Mouse (Mus musculus): ENCODE data around the gene Prickle3. TPM values are rescaled to one million over a fixed set of nuclear protein-coding genes. Genes with fewer than 3 reads are reported as not detected.
"Not testable (repeated sequence)": the region's sequence is repeated elsewhere in the genome, so short reads cannot be mapped to it uniquely, and the experiment has no call there.

Prickle3 gene
- polyA plus RNA-seq, 1 experiment = 22.4 TPM

GRCm38 (mm10) chrX:7692862-7693261 lies 35.8 kb downstream of the Prickle3 start:
- H3K4me1 ChIP-seq (ENCODE audit: control insufficient read depth, insufficient read depth, low read length) = no peaks in the 10 kb centered on the region
- H3K4me3 ChIP-seq (replicated peaks; ENCODE audit: control insufficient read depth, low read depth, low read length) = no peak overlapping the region
- H3K27ac ChIP-seq (ENCODE audit: control insufficient read depth, insufficient read depth, low read depth, low read length, poor library complexity) = no peak overlapping the region
- 30% methylated on average over 4 of the region's 4 CpGs for WGBS
- peak; percentile 36; the same call in 1 of the 2 replicates for TF ChIP-seq CTCF (IDR thresholded peaks at IDR 0.05; ENCODE audit: control insufficient read depth, insufficient read depth, low read length)
- TF ChIP-seq POLR2A (IDR thresholded peaks at IDR 0.05; ENCODE audit: borderline replicate concordance, control insufficient read depth, low read depth, low read length) = no peak

GRCm38 (mm10) chrX:7696520-7696919 lies 39.5 kb downstream of the Prickle3 start:
- 39% methylated on average over 6 of the region's 6 CpGs for WGBS
- Histone ChIP-seq H3K4me3 (replicated peaks; ENCODE audit: control insufficient read depth, low read depth, low read length) (no peak overlapping the region), H3K4me1 (ENCODE audit: control insufficient read depth, insufficient read depth, low read length) (no peaks in the 10 kb centered on the region), H3K27ac (ENCODE audit: control insufficient read depth, insufficient read depth, low read depth, low read length, poor library complexity) (no peak overlapping the region)
- TF ChIP-seq POLR2A (IDR thresholded peaks at IDR 0.05; ENCODE audit: borderline replicate concordance, control insufficient read depth, low read depth, low read length) (no peak), CTCF (IDR thresholded peaks at IDR 0.05; ENCODE audit: control insufficient read depth, insufficient read depth, low read length) (no peak)

- H3K27ac ChIP-seq (ENCODE audit: control insufficient read depth, insufficient read depth, low read depth, low read length, poor library complexity) = peak within 1 kb of the TSS; percentile 70
- peak within 1 kb of the TSS; percentile 86 for H3K4me3 ChIP-seq (replicated peaks; ENCODE audit: control insufficient read depth, low read depth, low read length)
- H3K4me1 ChIP-seq (ENCODE audit: control insufficient read depth, insufficient read depth, low read length) = no peaks in the 10 kb centered on the region
- 7% methylated on average over 33 of the region's 33 CpGs for WGBS
- no peak for TF ChIP-seq CTCF (IDR thresholded peaks at IDR 0.05; ENCODE audit: control insufficient read depth, insufficient read depth, low read length)
- TF ChIP-seq POLR2A (IDR thresholded peaks at IDR 0.05; ENCODE audit: borderline replicate concordance, control insufficient read depth, low read depth, low read length) = peak; percentile 67; the same call in 1 of the 2 replicates
These were observed 39.9 kb downstream of the Prickle3 start, which contains the start of gene Gpkow for GRCm38 (mm10) chrX:7696954-7697381. Gene Gpkow, plus strand, starts transcription at chrX:7697131.

GRCm38 (mm10) chrX:7713764-7714134 lies 56.7 kb downstream of the Prickle3 start:
- peak overlapping the region; percentile 51 for H3K4me3 ChIP-seq (replicated peaks; ENCODE audit: control insufficient read depth, low read depth, low read length)
- WGBS = 8% methylated on average over 6 of the region's 12 CpGs
- not testable (repeated sequence) for H3K27ac ChIP-seq (ENCODE audit: control insufficient read depth, insufficient read depth, low read depth, low read length, poor library complexity); H3K4me1 ChIP-seq (ENCODE audit: control insufficient read depth, insufficient read depth, low read length)

- H3K4me1 ChIP-seq (ENCODE audit: control insufficient read depth, insufficient read depth, low read length) = not testable (repeated sequence)
- Histone ChIP-seq H3K27ac (ENCODE audit: control insufficient read depth, insufficient read depth, low read depth, low read length, poor library complexity) (peak within 1 kb of the TSS; percentile 66), H3K4me3 (replicated peaks; ENCODE audit: control insufficient read depth, low read depth, low read length) (peak within 1 kb of the TSS; percentile 51)
- WGBS = 24% methylated on average over 51 of the region's 60 CpGs
These were observed 57.3 kb downstream of the Prickle3 start, which contains the start of gene Wdr45 for GRCm38 (mm10) chrX:7714135-7714899. Gene Wdr45, plus strand, starts transcription at chrX:7714333.

- not testable (repeated sequence) for H3K27ac ChIP-seq (ENCODE audit: control insufficient read depth, insufficient read depth, low read depth, low read length, poor library complexity); H3K4me1 ChIP-seq (ENCODE audit: control insufficient read depth, insufficient read depth, low read length); H3K4me3 ChIP-seq (replicated peaks; ENCODE audit: control insufficient read depth, low read depth, low read length)
- WGBS = 36% methylated on average over 1 of the region's 1 CpGs
These were observed 59.0 kb downstream of the Prickle3 start for GRCm38 (mm10) chrX:7716058-7716457.

Other genes with a start within 250 kb of the Prickle3 start
- 1.2 TPM in 1 of 2 replicates, not detected in the other for gene Foxp3, start 83.6 kb upstream of the Prickle3 start, polyA plus RNA-seq (2011; ENCODE audit: insufficient read depth, insufficient read length, low replicate concordance, missing spikeins)
- 0.43 TPM in 1 of 2 replicates, not detected in the other for gene Ppp1r3f, start 83.0 kb upstream of the Prickle3 start, polyA plus RNA-seq (2011; ENCODE audit: insufficient read depth, insufficient read length, low replicate concordance, missing spikeins)
- gene Ccdc22, start 51.7 kb upstream of the Prickle3 start, polyA plus RNA-seq (2011; ENCODE audit: insufficient read depth, insufficient read length, low replicate concordance, missing spikeins) = 28.7 and 37.0 TPM in 2 replicates
- 0.22 and 0.32 TPM in 2 replicates for gene Cacna1f, start 50.2 kb upstream of the Prickle3 start, polyA plus RNA-seq (2011; ENCODE audit: insufficient read depth, insufficient read length, low replicate concordance, missing spikeins)
- 0.50 and 1.9 TPM in 2 replicates for gene Syp, start 18.8 kb upstream of the Prickle3 start, polyA plus RNA-seq (2011; ENCODE audit: insufficient read depth, insufficient read length, low replicate concordance, missing spikeins)
- 5.3 and 33.2 TPM in 2 replicates for gene Plp2, start 14.1 kb downstream of the Prickle3 start, polyA plus RNA-seq (2011; ENCODE audit: insufficient read depth, insufficient read length, low replicate concordance, missing spikeins)
- gene Magix, start 24.0 kb downstream of the Prickle3 start, polyA plus RNA-seq (2011; ENCODE audit: insufficient read depth, insufficient read length, low replicate concordance, missing spikeins) = not detected in 2 replicates
- 17.6 and 19.1 TPM in 2 replicates for gene Gpkow, start 39.9 kb downstream of the Prickle3 start, polyA plus RNA-seq (2011; ENCODE audit: insufficient read depth, insufficient read length, low replicate concordance, missing spikeins)
- gene Wdr45, start 57.1 kb downstream of the Prickle3 start, polyA plus RNA-seq (2011; ENCODE audit: insufficient read depth, insufficient read length, low replicate concordance, missing spikeins) = 54.7 and 91.1 TPM in 2 replicates
- not detected in 2 replicates for gene Gm45208, start 65.0 kb downstream of the Prickle3 start, polyA plus RNA-seq (2011; ENCODE audit: insufficient read depth, insufficient read length, low replicate concordance, missing spikeins)
- 3.9 and 9.5 TPM in 2 replicates for gene Praf2, start 71.2 kb downstream of the Prickle3 start, polyA plus RNA-seq (2011; ENCODE audit: insufficient read depth, insufficient read length, low replicate concordance, missing spikeins)
- gene Ccdc120, start 93.6 kb downstream of the Prickle3 start, polyA plus RNA-seq (2011; ENCODE audit: insufficient read depth, insufficient read length, low replicate concordance, missing spikeins) = 0.36 and 1.4 TPM in 2 replicates
- 15.5 and 22.3 TPM in 2 replicates for gene Tfe3, start 105.3 kb downstream of the Prickle3 start, polyA plus RNA-seq (2011; ENCODE audit: insufficient read depth, insufficient read length, low replicate concordance, missing spikeins)
- 95.0 and 184 TPM in 2 replicates for gene Gripap1, start 132.5 kb downstream of the Prickle3 start, polyA plus RNA-seq (2011; ENCODE audit: insufficient read depth, insufficient read length, low replicate concordance, missing spikeins)
- gene Kcnd1, start 165.0 kb downstream of the Prickle3 start, polyA plus RNA-seq (2011; ENCODE audit: insufficient read depth, insufficient read length, low replicate concordance, missing spikeins) = 2.2 and 4.8 TPM in 2 replicates
- 124 and 222 TPM in 2 replicates for gene Otud5, start 184.1 kb downstream of the Prickle3 start, polyA plus RNA-seq (2011; ENCODE audit: insufficient read depth, insufficient read length, low replicate concordance, missing spikeins)
- gene Pim2, start 221.0 kb downstream of the Prickle3 start, polyA plus RNA-seq (2011; ENCODE audit: insufficient read depth, insufficient read length, low replicate concordance, missing spikeins) = 20.0 and 26.2 TPM in 2 replicates
- gene Slc35a2, start 226.8 kb downstream of the Prickle3 start, polyA plus RNA-seq (2011; ENCODE audit: insufficient read depth, insufficient read length, low replicate concordance, missing spikeins) = 21.0 and 37.1 TPM in 2 replicates
- 40.9 and 45.1 TPM in 2 replicates for gene Pqbp1, start 242.0 kb downstream of the Prickle3 start, polyA plus RNA-seq (2011; ENCODE audit: insufficient read depth, insufficient read length, low replicate concordance, missing spikeins)
- gene Timm17b, start 242.1 kb downstream of the Prickle3 start, polyA plus RNA-seq (2011; ENCODE audit: insufficient read depth, insufficient read length, low replicate concordance, missing spikeins) = 9.2 and 17.8 TPM in 2 replicates